Mouse (Mus musculus) monocyte, adult 59 days (primary cell): Measurements from ENCODE around the gene Cyp3a11. TPM values are rescaled to one million over a fixed set of nuclear protein-coding genes. Genes with fewer than 3 reads are reported as not detected.

Experiments used
- total RNA-seq, 2 experiments: library from RNA; stranded (reverse); gene quantifications; one replicate each; pipeline ENCODE4 v1.2.4; 2023

The Cyp3a11 gene
- not detected for total RNA-seq

GRCm38 (mm10) chr5:145879688-145880087 is at the start of gene Cyp3a11:
Gene Cyp3a11 (minus strand): TSS chr5:145879964.

GRCm38 (mm10) chr5:145805796-145806195 is 74.0 kb downstream of the Cyp3a11 start, which contains the start of gene Cyp3a44:
Gene Cyp3a44 (minus strand): TSS chr5:145805874.

Other genes starting within 250 kb of the Cyp3a11 start
- not detected for gene Cyp3a41a, start 159.8 kb downstream of the Cyp3a11 start, total RNA-seq
- not detected for gene Cyp3a44, start 74.1 kb downstream of the Cyp3a11 start, total RNA-seq
- gene Cyp3a25, start 129.7 kb upstream of the Cyp3a11 start, total RNA-seq, result not detected
- gene Cyp3a59, start 199.3 kb upstream of the Cyp3a11 start, total RNA-seq, result not detected